Mouse (Mus musculus) midbrain, embryonic 14.5 days (tissue): Measurements from ENCODE around the gene Bud13. TPM values are rescaled to one million over a fixed set of nuclear protein-coding genes. Genes with fewer than 3 reads are reported as not detected.
"Not testable (repeated sequence)": the region's sequence is repeated elsewhere in the genome, so short reads cannot be mapped to it uniquely, and the experiment has no call there.

Experiments
- ATAC-seq: fragments of 200-750 bp; cut with Nextera tagmentation; 2 replicates; pipeline ENCODE4 v1.8.0; 2017; ENCODE audit warnings: moderate number of reproducible peaks, moderate library complexity; ENCODE audit not compliant: low FRiP score, low TSS enrichment
- DNase-seq: peaks from one replicate; pipeline ENCODE4 v3.0.0-alpha.2; 2015
- H3K27ac ChIP-seq: fragments of 300-500 bp; sonication (generic); replicated peaks from 2 replicates; pipeline ENCODE4 v1.5.1; 2014; ENCODE audit warnings: mild to moderate bottlenecking, low read depth, low read length, moderate library complexity
- H3K27me3 ChIP-seq: fragments of 300-500 bp; sonication (generic); 2 replicates; pipeline ENCODE4 v1.6.1; 2014; ENCODE audit warnings: low read length, control low read depth, mixed read lengths; ENCODE audit not compliant: control insufficient read depth, insufficient read depth
- H3K36me3 ChIP-seq: fragments of 300-500 bp; sonication (generic); 2 replicates; pipeline ENCODE4 v1.6.1; 2014; ENCODE audit warnings: low read length, control low read depth; ENCODE audit not compliant: control insufficient read depth, insufficient read depth
- H3K4me1 ChIP-seq: fragments of 300-500 bp; sonication (generic); 2 replicates; pipeline ENCODE4 v1.6.1; 2014; ENCODE audit warnings: mild to moderate bottlenecking, antibody characterized with exemption, low read length, control low read depth; ENCODE audit not compliant: control insufficient read depth, insufficient read depth
- H3K4me2 ChIP-seq: fragments of 300-500 bp; sonication (generic); 2 replicates; pipeline ENCODE4 v1.6.1; 2014; ENCODE audit warnings: mild to moderate bottlenecking, low read length, moderate library complexity
- H3K4me3 ChIP-seq: fragments of 300-500 bp; sonication (generic); replicated peaks from 2 replicates; pipeline ENCODE4 v1.5.1; 2014; ENCODE audit warnings: low read depth, low read length
- H3K9ac ChIP-seq: fragments of 300-500 bp; sonication (generic); replicated peaks from 2 replicates; pipeline ENCODE4 v1.6.1; 2014; ENCODE audit warnings: mild to moderate bottlenecking, low read length, moderate library complexity
- H3K9me3 ChIP-seq: fragments of 300-500 bp; sonication (generic); 2 replicates; pipeline ENCODE4 v1.6.1; 2016; ENCODE audit warnings: low read length, control low read depth, mixed read lengths; ENCODE audit not compliant: control insufficient read depth
- WGBS: fragments of 180-500 bp; shearing (Covaris S2); extraction: QIAGEN DNeasy Blood & Tissue Kit; methylation state at CpG from one replicate; pipeline ENCODE4 v1.1.7; 2014; 5-methylcytosine and 5-hydroxymethylcytosine counted together
- polyA plus RNA-seq: library from polyadenylated mRNA; unstranded; fragments of >200 nt; fragmentation: Nextera tagmentation; extraction: Ambion mirVana; gene quantifications from 2 replicates; pipeline ENCODE4 v1.2.1, GENCODE M21; 2014

Bud13 gene
- polyA plus RNA-seq, 1 experiment from 2014 or later, result 16.9 TPM

- under 1% methylated on average over 30 of the region's 30 CpGs for WGBS
Observed at GRCm38 (mm10) chr9:46328572-46329249, 45.9 kb downstream of the Bud13 start.

GRCm38 (mm10) chr9:46329250-46329648 is 46.4 kb downstream of the Bud13 start:
- peak overlapping the region; percentile 11 for H3K4me3 ChIP-seq
- no peaks in the 10 kb centered on the region for H3K27me3 ChIP-seq
- H3K4me2 ChIP-seq, result peak overlapping the region; percentile 51
- 2% methylated on average over 19 of the region's 19 CpGs for WGBS
- peaks cover 21% of the 10 kb centered on the region for H3K4me1 ChIP-seq
- peak overlapping the region; percentile 87 for H3K27ac ChIP-seq
- H3K9me3 ChIP-seq, result no peaks in the 10 kb centered on the region
- peak overlapping the region; percentile 50 for H3K9ac ChIP-seq
- DNase-seq, result peak; percentile 66
- ATAC-seq, result no peak
- no peaks in the 10 kb centered on the region for H3K36me3 ChIP-seq

More at GRCm38 (mm10) chr9:46328572-46329249, 45.9 kb downstream of the Bud13 start:
- Histone ChIP-seq H3K9ac (peak overlapping the region; percentile 50), H3K4me1 (peaks cover 21% of the 10 kb centered on the region), H3K27me3 (no peaks in the 10 kb centered on the region), H3K36me3 (no peaks in the 10 kb centered on the region), H3K27ac (peak overlapping the region; percentile 87), H3K4me3 (peak overlapping the region; percentile 11), H3K4me2 (peak overlapping the region; percentile 51), H3K9me3 (no peaks in the 10 kb centered on the region)
- DNase-seq (peak; percentile 89), ATAC-seq (peak; percentile 62; the same call in 1 of the 2 replicates)

- no peak overlapping the region; the same call in 1 of the 2 replicates for H3K4me2 ChIP-seq
- H3K9me3 ChIP-seq, result no peaks in the 10 kb centered on the region
- ATAC-seq (no peak), DNase-seq (peak; percentile 41)
- H3K4me1 ChIP-seq, result peaks cover 21% of the 10 kb centered on the region
- H3K9ac ChIP-seq, result no peak overlapping the region
- H3K27me3 ChIP-seq, result no peaks in the 10 kb centered on the region
- no peaks in the 10 kb centered on the region for H3K36me3 ChIP-seq
- 16% methylated on average over 24 of the region's 24 CpGs for WGBS
- H3K4me3 ChIP-seq, result no peak overlapping the region
- no peak overlapping the region for H3K27ac ChIP-seq
Observed at GRCm38 (mm10) chr9:46329801-46330585, 47.2 kb downstream of the Bud13 start.

- Histone ChIP-seq H3K4me3 (no peak overlapping the region), H3K36me3 (no peaks in the 10 kb centered on the region), H3K4me2 (no peak overlapping the region), H3K9ac (no peak overlapping the region), H3K27ac (no peak overlapping the region), H3K9me3 (no peaks in the 10 kb centered on the region), H3K4me1 (peaks cover 21% of the 10 kb centered on the region), H3K27me3 (no peaks in the 10 kb centered on the region)
- DNase-seq (no peak), ATAC-seq (no peak)
- WGBS, result 50% methylated on average over 6 of the region's 6 CpGs
Observed at GRCm38 (mm10) chr9:46330586-46330895, 47.7 kb downstream of the Bud13 start.

DNA sequence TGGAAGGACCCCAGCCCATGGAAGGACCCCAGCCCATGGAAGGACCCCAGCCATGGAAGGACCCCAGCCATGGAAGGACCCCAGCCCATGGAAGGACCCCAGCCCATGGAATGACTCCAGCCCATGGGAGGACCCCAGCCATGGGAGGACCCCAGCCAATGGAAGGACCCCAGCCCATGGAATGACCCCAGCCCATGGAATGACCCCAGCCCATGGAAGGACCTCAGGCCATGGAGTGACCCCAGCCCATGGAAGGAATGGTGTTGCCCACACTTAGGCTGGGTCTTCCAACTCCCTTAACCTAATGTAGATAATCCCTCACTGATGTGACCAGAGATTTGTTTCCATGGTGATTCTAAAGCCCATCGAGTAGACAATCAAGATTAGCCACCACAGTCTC is 48.5 kb downstream of the Bud13 start:
- no peaks in the 10 kb centered on the region for H3K36me3 ChIP-seq
- H3K4me1 ChIP-seq, result peaks cover 21% of the 10 kb centered on the region
- H3K27ac ChIP-seq, result no peak overlapping the region
- no peaks in the 10 kb centered on the region for H3K9me3 ChIP-seq
- no peak overlapping the region for H3K4me2 ChIP-seq
- H3K9ac ChIP-seq, result no peak overlapping the region
- WGBS, result 27% methylated on average over 1 of the region's 1 CpGs
- H3K4me3 ChIP-seq, result no peak overlapping the region
- DNase-seq, result no peak
- no peak for ATAC-seq
- H3K27me3 ChIP-seq, result no peaks in the 10 kb centered on the region

DNA sequence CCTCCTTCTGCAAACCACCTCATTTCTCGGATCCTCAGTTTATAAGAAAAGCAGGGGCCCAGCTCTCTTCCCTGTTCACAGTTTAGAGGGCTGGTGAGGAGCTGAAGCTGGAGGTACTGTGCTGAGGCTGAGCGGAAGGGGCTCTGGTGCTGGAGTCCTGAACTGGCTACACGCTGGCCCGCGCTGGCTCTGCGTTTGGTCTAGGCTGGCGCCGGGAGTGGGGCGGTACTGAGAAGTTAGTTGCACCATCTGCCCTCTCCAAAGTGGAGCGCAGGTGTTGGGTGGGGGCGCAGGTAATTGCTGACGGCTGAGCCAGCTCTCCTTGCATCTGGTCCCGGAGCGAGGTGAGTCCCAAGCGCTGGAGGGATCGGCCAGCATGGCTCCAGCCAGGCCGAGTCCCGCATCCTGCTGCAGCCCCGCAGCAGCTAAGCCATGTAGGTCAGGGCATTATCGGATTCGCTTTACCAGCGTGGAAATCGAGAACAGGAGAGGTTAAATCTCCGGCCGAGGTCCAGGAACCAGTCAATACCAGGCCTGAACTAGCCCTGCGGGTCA is 51.7 kb downstream of the Bud13 start:
- Histone ChIP-seq H3K27me3 (no peaks in the 10 kb centered on the region), H3K9me3 (no peaks in the 10 kb centered on the region), H3K36me3 (no peaks in the 10 kb centered on the region), H3K4me1 (peaks cover 25% of the 10 kb centered on the region), H3K4me2 (no peak overlapping the region), H3K4me3 (no peak overlapping the region), H3K27ac (no peak overlapping the region), H3K9ac (no peak overlapping the region)
- ATAC-seq, result no peak
- no peak for DNase-seq
- WGBS, result 30% methylated on average over 26 of the region's 26 CpGs

DNA sequence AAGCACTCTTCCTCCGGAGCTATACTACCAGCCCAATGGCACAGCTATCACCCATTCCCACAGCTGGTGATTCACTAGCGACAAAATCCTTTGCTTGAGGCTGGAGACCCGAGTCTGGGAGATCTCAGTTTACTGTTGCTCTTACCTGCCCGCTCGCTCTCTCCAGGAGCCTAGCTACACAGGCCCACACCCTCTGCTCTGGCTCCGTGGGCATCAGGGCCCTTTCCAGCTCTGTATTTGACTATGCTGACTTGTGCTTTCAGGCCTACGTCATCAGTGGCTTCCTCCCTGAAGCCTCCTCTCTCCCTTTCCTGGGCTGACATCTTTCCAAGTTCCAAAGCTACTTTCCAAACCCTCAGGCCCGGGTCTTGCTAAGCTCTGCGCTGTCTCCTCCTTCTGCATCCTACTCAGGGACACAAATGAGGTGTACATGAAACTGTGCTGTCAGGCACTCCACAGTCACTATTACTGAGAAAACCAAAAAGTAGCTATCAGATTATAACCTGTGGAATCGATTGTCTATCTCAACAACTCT is 52.7 kb downstream of the Bud13 start:
- Histone ChIP-seq H3K36me3 (no peaks in the 10 kb centered on the region), H3K4me1 (peaks cover 23% of the 10 kb centered on the region), H3K4me3 (no peak overlapping the region), H3K4me2 (no peak overlapping the region), H3K27me3 (no peaks in the 10 kb centered on the region), H3K27ac (no peak overlapping the region), H3K9ac (no peak overlapping the region), H3K9me3 (no peaks in the 10 kb centered on the region)
- 79% methylated on average over 10 of the region's 10 CpGs for WGBS
- DNase-seq (no peak), ATAC-seq (no peak)

- H3K4me1 ChIP-seq, result peaks cover 23% of the 10 kb centered on the region
- 67% methylated on average over 12 of the region's 14 CpGs for WGBS
- not testable (repeated sequence) for H3K36me3 ChIP-seq, H3K27me3 ChIP-seq, H3K4me2 ChIP-seq, H3K9me3 ChIP-seq, H3K9ac ChIP-seq, H3K27ac ChIP-seq, DNase-seq, H3K4me3 ChIP-seq, ATAC-seq
Observed at GRCm38 (mm10) chr9:46336294-46336693, 53.5 kb downstream of the Bud13 start.
